Mouse (Mus musculus) stomach, embryonic 14.5 days (tissue): ENCODE results near the gene Kat6b. TPM values are rescaled to one million over a fixed set of nuclear protein-coding genes. Genes with fewer than 3 reads are reported as not detected.
A peak's percentile ranks its signal among the peaks of the same experiment; 100 is the strongest.

Source experiments
- ATAC-seq: fragments of 200-750 bp; cut with Nextera tagmentation; 2 replicates; pipeline ENCODE4 v1.8.0; 2017; ENCODE audit warnings: low read depth, moderate TSS enrichment; ENCODE audit not compliant: insufficient number of reproducible peaks, insufficient read depth, low FRiP score
- H3K27ac ChIP-seq: fragments of 300-500 bp; sonication (generic); 2 replicates; pipeline ENCODE4 v1.5.1; 2014; ENCODE audit warnings: mild to moderate bottlenecking, low read length, moderate library complexity, mixed read lengths
- H3K27me3 ChIP-seq: fragments of 300-500 bp; sonication (generic); 2 replicates; pipeline ENCODE4 v1.6.1; 2014; ENCODE audit warnings: low read length, control low read depth, mixed read lengths; ENCODE audit not compliant: control insufficient read depth, insufficient read depth
- H3K36me3 ChIP-seq: fragments of 300-500 bp; sonication (generic); 2 replicates; pipeline ENCODE4 v1.6.1; 2014; ENCODE audit warnings: mild to moderate bottlenecking, control low read depth, low read length, moderate library complexity, mixed read lengths; ENCODE audit not compliant: control insufficient read depth, insufficient read depth
- H3K4me1 ChIP-seq: fragments of 300-500 bp; sonication (generic); 2 replicates; pipeline ENCODE4 v1.6.1; 2014; ENCODE audit warnings: low read length, control low read depth, mixed read lengths; ENCODE audit not compliant: control insufficient read depth, insufficient read depth
- H3K4me2 ChIP-seq: fragments of 300-500 bp; sonication (generic); replicated peaks from 2 replicates; pipeline ENCODE4 v1.6.1; 2014; ENCODE audit warnings: low read depth, low read length, control low read depth
- H3K4me3 ChIP-seq: fragments of 300-500 bp; sonication (generic); 2 replicates; pipeline ENCODE4 v1.5.1; 2014; ENCODE audit warnings: low read depth, low read length, control low read depth
- H3K9ac ChIP-seq: fragments of 300-500 bp; sonication (generic); replicated peaks from 2 replicates; pipeline ENCODE4 v1.6.1; 2014; ENCODE audit warnings: low read depth, mild to moderate bottlenecking, control low read depth, low read length, moderate library complexity, mixed read lengths
- H3K9me3 ChIP-seq: fragments of 300-500 bp; sonication (generic); 2 replicates; pipeline ENCODE4 v1.6.1; 2016; ENCODE audit warnings: low read depth, low read length, control low read depth; ENCODE audit not compliant: control insufficient read depth
- WGBS: fragments of 180-500 bp; shearing (Covaris S2); extraction: QIAGEN DNeasy Blood & Tissue Kit; methylation state at CpG from one replicate; pipeline ENCODE4 v1.1.7; 2014; 5-methylcytosine and 5-hydroxymethylcytosine counted together
- polyA plus RNA-seq: library from polyadenylated mRNA; unstranded; fragments of >200 nt; fragmentation: Nextera tagmentation; extraction: Ambion mirVana; gene quantifications from 2 replicates; pipeline ENCODE4 v1.2.1, GENCODE M21; 2014

Kat6b gene
- polyA plus RNA-seq, 1 experiment from 2014 or later: 32.3 TPM

DNA sequence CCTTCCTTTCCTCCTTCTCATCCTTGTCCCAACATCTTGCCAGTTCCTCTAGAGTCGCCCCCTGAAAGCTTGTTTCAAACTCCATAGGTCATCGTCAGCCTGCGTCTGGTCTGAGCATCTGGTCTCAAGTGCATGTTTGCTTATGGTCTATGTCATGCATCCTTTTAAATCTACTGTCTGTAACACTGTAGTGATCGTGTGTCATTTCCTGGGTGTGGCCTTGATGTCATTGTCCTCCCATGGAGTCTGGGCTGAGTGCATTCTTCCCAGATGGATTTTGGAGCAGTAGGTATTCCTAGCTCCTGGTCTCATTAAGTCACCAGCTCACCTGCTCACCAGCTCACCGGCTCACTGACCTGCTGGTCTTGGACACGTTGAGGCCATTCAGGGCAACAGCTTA, 213.8 kb downstream of the Kat6b start:
- WGBS: 75% methylated on average over 6 of the region's 6 CpGs
- Histone ChIP-seq H3K4me1 (no peaks in the 10 kb centered on the region), H3K9ac (no peak overlapping the region), H3K36me3 (no peaks in the 10 kb centered on the region), H3K4me3 (no peak overlapping the region), H3K27me3 (no peaks in the 10 kb centered on the region), H3K9me3 (peaks cover 4% of the 10 kb centered on the region), H3K4me2 (no peak overlapping the region), H3K27ac (no peak overlapping the region)
- no peak for ATAC-seq

DNA sequence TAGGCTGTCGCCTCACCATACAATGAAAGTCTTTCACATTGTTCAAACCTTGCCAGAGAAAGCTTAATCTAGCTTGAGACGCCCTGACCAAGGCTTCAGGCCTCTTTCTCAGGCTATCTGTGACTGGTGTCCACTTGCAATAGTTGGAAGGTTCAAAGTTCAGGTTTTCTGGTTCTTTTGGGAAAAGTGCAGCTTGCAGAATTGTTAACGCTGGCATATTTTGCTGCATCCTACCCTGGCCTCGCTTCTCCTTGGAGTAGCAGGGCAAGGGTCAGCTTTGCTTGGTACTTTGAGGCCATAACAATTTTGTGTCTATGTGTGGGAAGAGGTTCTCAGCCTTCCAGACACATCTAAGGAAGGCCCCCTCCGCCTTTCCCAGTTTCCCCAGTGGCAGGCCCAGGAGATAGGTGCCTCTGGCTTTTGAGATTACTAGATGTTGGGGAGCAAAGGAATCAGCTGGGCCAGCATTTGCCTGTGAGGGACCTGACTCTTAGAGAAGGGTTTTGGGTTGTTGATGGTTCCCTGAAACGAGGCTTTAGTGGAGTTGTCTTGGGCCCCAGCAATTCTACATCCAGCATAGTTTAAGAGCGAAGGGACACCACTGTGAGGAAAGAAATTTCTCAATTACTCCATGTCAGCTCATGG, 215.1 kb downstream of the Kat6b start:
- no peaks in the 10 kb centered on the region for H3K36me3 ChIP-seq
- no peak overlapping the region for H3K4me2 ChIP-seq
- no peaks in the 10 kb centered on the region for H3K4me1 ChIP-seq
- H3K27me3 ChIP-seq: no peaks in the 10 kb centered on the region
- peaks cover 4% of the 10 kb centered on the region for H3K9me3 ChIP-seq
- H3K27ac ChIP-seq: no peak overlapping the region
- no peak overlapping the region for H3K4me3 ChIP-seq
- 79% methylated on average over 7 of the region's 7 CpGs for WGBS
- ATAC-seq: no peak
- no peak overlapping the region for H3K9ac ChIP-seq

DNA sequence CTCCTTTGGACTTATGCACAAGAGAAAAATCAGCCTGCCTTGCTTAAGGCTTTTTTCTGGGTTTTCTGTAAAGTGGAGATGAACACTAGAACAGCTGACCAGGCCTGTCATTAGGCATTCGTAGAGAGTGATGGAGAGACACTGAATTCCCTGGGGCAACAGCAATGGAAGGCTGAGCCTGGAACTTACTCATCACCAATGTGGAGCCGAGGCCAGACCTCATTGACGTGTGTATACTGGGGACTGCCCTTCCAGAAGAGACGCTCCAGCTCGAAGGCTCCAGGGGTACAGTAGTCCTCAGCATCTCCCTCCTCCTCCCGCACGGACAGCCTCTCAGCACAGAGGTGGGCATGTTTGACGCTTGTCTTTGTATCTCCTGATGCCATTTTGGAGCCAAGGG, 221.5 kb downstream of the Kat6b start:
- Histone ChIP-seq H3K4me1 (no peaks in the 10 kb centered on the region), H3K27me3 (no peaks in the 10 kb centered on the region), H3K4me2 (no peak overlapping the region), H3K9ac (no peak overlapping the region), H3K9me3 (no peaks in the 10 kb centered on the region), H3K4me3 (no peak overlapping the region), H3K36me3 (no peaks in the 10 kb centered on the region), H3K27ac (no peak overlapping the region)
- 91% methylated on average over 8 of the region's 8 CpGs for WGBS
- no peak for ATAC-seq

DNA sequence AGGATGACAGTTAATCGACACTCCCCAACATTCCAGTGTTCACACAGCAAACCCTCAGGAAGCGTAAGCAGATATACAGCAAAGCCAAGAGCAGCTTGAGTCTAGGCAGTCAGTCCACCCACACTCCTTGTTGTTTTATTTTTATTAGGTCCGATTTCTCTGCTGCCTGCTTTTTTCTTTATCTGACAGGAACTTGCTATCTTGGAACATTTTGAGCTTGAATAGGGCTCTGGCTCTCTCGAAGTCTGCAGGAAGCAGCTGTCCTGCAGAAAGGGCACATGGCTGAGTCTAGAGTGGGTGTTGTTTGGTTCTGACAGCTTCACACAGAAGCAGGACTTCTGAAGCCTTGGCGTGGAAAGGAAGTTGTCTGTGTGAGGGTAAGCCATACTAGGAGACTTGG, 222.0 kb downstream of the Kat6b start:
- H3K27ac ChIP-seq: no peak overlapping the region
- 58% methylated on average over 5 of the region's 5 CpGs for WGBS

DNA sequence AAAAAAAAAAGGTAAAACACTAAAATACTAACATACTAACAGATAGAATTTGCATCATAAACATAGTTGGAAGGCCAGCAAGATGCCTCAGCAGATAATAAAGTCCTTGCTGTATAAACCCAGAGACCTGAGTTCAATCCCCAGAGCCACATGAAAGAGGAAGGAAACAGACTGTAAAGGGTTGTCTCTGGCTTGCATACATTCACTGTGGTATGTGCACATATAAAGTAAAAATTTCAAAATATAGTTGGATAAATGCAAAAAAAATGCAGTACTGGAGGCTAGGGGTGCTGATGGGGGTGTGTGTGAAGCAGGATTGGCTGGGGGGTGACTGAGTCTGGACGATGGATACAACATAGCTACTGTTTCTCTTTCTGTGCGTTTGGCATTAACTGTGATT, 224.2 kb downstream of the Kat6b start:
- ATAC-seq: no peak
- H3K27me3 ChIP-seq: no peaks in the 10 kb centered on the region
- no peaks in the 10 kb centered on the region for H3K4me1 ChIP-seq
- WGBS: 88% methylated on average over 2 of the region's 2 CpGs
- H3K27ac ChIP-seq: no peak overlapping the region
- H3K9ac ChIP-seq: no peak overlapping the region
- H3K9me3 ChIP-seq: no peaks in the 10 kb centered on the region
- no peak overlapping the region for H3K4me3 ChIP-seq
- no peaks in the 10 kb centered on the region for H3K36me3 ChIP-seq
- no peak overlapping the region for H3K4me2 ChIP-seq

More for the DNA sequence above, 222.0 kb downstream of the Kat6b start:
- H3K27me3 ChIP-seq: no peaks in the 10 kb centered on the region
- H3K9ac ChIP-seq: no peak overlapping the region
- H3K9me3 ChIP-seq: no peaks in the 10 kb centered on the region
- H3K36me3 ChIP-seq: no peaks in the 10 kb centered on the region
- no peak overlapping the region for H3K4me2 ChIP-seq
- ATAC-seq: no peak
- no peaks in the 10 kb centered on the region for H3K4me1 ChIP-seq
- H3K4me3 ChIP-seq: no peak overlapping the region

DNA sequence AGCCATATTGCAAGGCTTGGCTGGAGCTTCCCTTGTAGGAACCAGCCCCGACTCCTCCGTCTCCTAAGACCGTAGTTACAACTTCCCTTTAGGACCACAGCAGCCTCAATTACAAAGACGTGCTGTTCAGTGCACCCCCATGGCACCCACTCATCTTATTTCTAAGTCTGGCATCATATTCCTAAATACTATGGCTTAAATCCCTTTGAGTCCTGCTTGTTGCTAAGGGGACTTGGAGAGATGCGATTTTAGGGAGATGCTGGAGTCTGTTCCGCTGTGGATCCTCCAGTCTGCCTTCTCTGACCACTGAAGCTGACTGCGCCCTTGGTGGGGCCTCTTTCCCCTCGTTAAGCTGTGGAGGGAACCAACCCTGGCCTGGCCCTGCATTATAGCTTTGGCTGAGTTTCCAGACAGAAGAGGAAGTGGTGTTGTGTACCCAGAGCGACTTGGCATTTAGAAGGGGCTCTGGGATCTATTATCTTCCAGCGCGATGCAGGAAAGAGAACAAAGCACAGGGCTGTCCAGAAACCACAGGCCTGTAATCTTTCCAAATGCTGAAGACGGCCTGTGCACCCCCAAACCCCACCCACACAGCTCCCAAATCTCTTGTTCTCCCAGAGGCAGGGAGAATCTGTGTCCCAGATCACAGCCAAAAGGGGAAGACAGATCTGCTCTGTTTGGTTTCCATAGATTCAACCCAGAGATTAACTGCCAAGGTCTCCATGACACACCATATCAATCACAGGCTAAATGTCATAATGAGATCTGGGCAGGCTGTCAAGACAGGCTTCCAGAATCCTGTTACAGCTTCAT, 225.7 kb downstream of the Kat6b start:
- Histone ChIP-seq H3K27me3 (no peaks in the 10 kb centered on the region), H3K9ac (no peak overlapping the region), H3K4me1 (no peaks in the 10 kb centered on the region), H3K27ac (peak overlapping the region; percentile 24; the same call in 1 of the 2 replicates), H3K4me3 (no peak overlapping the region), H3K9me3 (no peaks in the 10 kb centered on the region), H3K36me3 (no peaks in the 10 kb centered on the region), H3K4me2 (no peak overlapping the region)
- WGBS: 54% methylated on average over 12 of the region's 12 CpGs
- no peak; the same call in 1 of the 2 replicates for ATAC-seq

DNA sequence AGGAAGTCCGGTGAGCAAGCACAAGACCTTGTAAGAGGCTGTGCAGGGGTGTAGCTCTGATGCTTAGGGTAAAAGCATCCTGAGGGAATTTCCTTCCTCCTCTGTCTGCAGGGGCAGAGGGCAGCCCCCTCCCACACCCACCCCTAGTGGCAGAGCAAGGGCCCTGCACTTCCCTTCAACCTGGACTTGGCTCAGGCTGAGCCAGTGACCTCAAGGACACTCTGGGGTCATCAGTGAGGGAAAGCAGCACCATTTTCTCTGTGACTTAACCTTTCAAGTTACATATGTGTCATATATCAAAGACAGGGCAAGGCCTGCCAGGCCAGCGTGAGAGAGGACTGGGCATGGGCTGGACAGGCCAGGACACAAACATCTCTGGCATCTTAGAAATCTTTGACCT, 228.3 kb downstream of the Kat6b start:
- H3K9ac ChIP-seq: no peak overlapping the region
- no peak overlapping the region for H3K4me2 ChIP-seq
- no peaks in the 10 kb centered on the region for H3K36me3 ChIP-seq
- H3K27ac ChIP-seq: no peak overlapping the region
- ATAC-seq: no peak
- H3K4me1 ChIP-seq: no peaks in the 10 kb centered on the region
- no peaks in the 10 kb centered on the region for H3K9me3 ChIP-seq
- H3K4me3 ChIP-seq: no peak overlapping the region
- WGBS: 49% methylated on average over 2 of the region's 2 CpGs
- no peaks in the 10 kb centered on the region for H3K27me3 ChIP-seq

DNA sequence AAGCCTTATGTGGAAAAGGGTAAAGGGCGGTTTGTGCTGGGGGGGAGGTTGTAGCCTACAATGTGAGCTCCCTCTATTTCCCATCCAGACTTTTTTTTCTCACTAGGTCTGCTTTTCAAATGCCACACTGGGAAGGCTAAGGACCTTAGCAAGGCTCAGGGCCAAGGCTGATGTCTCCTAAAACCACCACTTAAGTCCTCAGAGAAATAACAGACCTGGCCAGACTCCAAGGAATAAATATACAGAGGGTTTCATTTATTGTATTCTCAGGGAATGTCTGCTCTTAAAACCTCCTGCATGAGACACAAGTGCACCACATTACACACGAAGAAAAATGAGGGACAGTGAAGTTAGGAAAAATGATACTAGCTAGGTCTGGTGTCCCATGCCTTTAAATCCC, 230.0 kb downstream of the Kat6b start:
- Histone ChIP-seq H3K9me3 (no peaks in the 10 kb centered on the region), H3K27ac (no peak overlapping the region), H3K4me1 (no peaks in the 10 kb centered on the region), H3K4me3 (no peak overlapping the region), H3K4me2 (no peak overlapping the region), H3K36me3 (no peaks in the 10 kb centered on the region), H3K9ac (no peak overlapping the region), H3K27me3 (no peaks in the 10 kb centered on the region)
- ATAC-seq: no peak
- WGBS: 56% methylated on average over 2 of the region's 2 CpGs
